Mouse (Mus musculus) E14TG2a.4 (cell line): ENCODE results near the gene Trappc13.

Source experiments
- CTCF ChIP-seq: conservative IDR thresholded peaks from 2 replicates; pipeline ENCODE4 v1.5.1; 2014; ENCODE audit warnings: low read length
- NANOG ChIP-seq: IDR thresholded peaks from 2 replicates; pipeline ENCODE4 v1.6.1; 2014; ENCODE audit warnings: borderline replicate concordance, low read length, mixed read lengths

GRCm38 (mm10) chr13:104097190-104097589, 81.1 kb downstream of the Trappc13 start:
- TF ChIP-seq CTCF (no peak), NANOG (no peak)
